Mouse (Mus musculus): Measurements from ENCODE around the gene 9130023H24Rik.

9130023H24Rik gene

GRCm38 (mm10) chr7:128247443-128247842 is 9.6 kb upstream of the 9130023H24Rik start:
- in situ Hi-C loops (cut with MboI; ENCODE audit: low sequenced_read_pairs), result loop anchor here (10.0 kb wide), 1 partner anchor 107 kb away; no protein-coding TSS in a partner anchor

- in situ Hi-C loops (cut with MboI; ENCODE audit: low sequenced_read_pairs), result loop anchor here (10.0 kb wide), 1 partner anchor 108 kb away; no protein-coding TSS in a partner anchor
Observed at GRCm38 (mm10) chr7:128246496-128247391, 8.9 kb upstream of the 9130023H24Rik start, which contains the start of gene Tgfb1i1. Tgfb1i1 (plus strand) TSS chr7:128246812.

GRCm38 (mm10) chr7:128245547-128245946 is 7.7 kb upstream of the 9130023H24Rik start:
- in situ Hi-C loops (cut with MboI; ENCODE audit: low sequenced_read_pairs), result loop anchor here (10.0 kb wide), 1 partner anchor 109 kb away; no protein-coding TSS in a partner anchor

- in situ Hi-C loops (cut with MboI; ENCODE audit: low sequenced_read_pairs), result loop anchor here (10.0 kb wide), 1 partner anchor 110 kb away; no protein-coding TSS in a partner anchor
Observed at GRCm38 (mm10) chr7:128244410-128245025, 6.7 kb upstream of the 9130023H24Rik start.

- in situ Hi-C loops (cut with MboI; ENCODE audit: low sequenced_read_pairs), result loop anchor here (10.0 kb wide), 1 partner anchor 111 kb away; no protein-coding TSS in a partner anchor
Observed at GRCm38 (mm10) chr7:128243921-128244320, 6.1 kb upstream of the 9130023H24Rik start.

GRCm38 (mm10) chr7:128242331-128242730 is 4.5 kb upstream of the 9130023H24Rik start:
- in situ Hi-C loops (cut with MboI; ENCODE audit: low sequenced_read_pairs), result loop anchor here (10.0 kb wide), 1 partner anchor 112 kb away; no protein-coding TSS in a partner anchor

- in situ Hi-C loops (cut with MboI; ENCODE audit: low sequenced_read_pairs), result loop anchor here (10.0 kb wide), 1 partner anchor 115 kb away; no protein-coding TSS in a partner anchor
Observed at GRCm38 (mm10) chr7:128240131-128240784, 2.4 kb upstream of the 9130023H24Rik start.

- in situ Hi-C loops (cut with MboI; ENCODE audit: low sequenced_read_pairs), result no loop called here
Observed at GRCm38 (mm10) chr7:128238991-128239390, 1.2 kb upstream of the 9130023H24Rik start.

- in situ Hi-C loops (cut with MboI; ENCODE audit: low sequenced_read_pairs), result no loop called here
Observed at GRCm38 (mm10) chr7:128237593-128237926, 271 bp downstream of the 9130023H24Rik start.

GRCm38 (mm10) chr7:128236856-128237592 is 807 bp downstream of the 9130023H24Rik start, which contains the start of gene Armc5:
Armc5 (plus strand) TSS chr7:128237342.
- in situ Hi-C loops (cut with MboI; ENCODE audit: low sequenced_read_pairs), result no loop called here

GRCm38 (mm10) chr7:128236426-128236825 is 1.4 kb downstream of the 9130023H24Rik start:
- in situ Hi-C loops (cut with MboI; ENCODE audit: low sequenced_read_pairs), result no loop called here

GRCm38 (mm10) chr7:128235481-128235880 is 2.4 kb downstream of the 9130023H24Rik start:
- in situ Hi-C loops (cut with MboI; ENCODE audit: low sequenced_read_pairs), result no loop called here

GRCm38 (mm10) chr7:128234796-128235195 is 3.0 kb downstream of the 9130023H24Rik start:
- in situ Hi-C loops (cut with MboI; ENCODE audit: low sequenced_read_pairs), result no loop called here

- in situ Hi-C loops (cut with MboI; ENCODE audit: low sequenced_read_pairs), result no loop called here
Observed at GRCm38 (mm10) chr7:128231741-128232140, 6.1 kb downstream of the 9130023H24Rik start.

GRCm38 (mm10) chr7:128220936-128221335 is 16.9 kb downstream of the 9130023H24Rik start:
- in situ Hi-C loops (cut with MboI; ENCODE audit: low sequenced_read_pairs), result no loop called here

- in situ Hi-C loops (cut with MboI; ENCODE audit: low sequenced_read_pairs), result no loop called here
Observed at GRCm38 (mm10) chr7:128219952-128220351, 17.9 kb downstream of the 9130023H24Rik start.

- in situ Hi-C loops (cut with MboI; ENCODE audit: low sequenced_read_pairs), result loop anchor here (10.0 kb wide), 2 partner anchors 105 to 205 kb away; partner anchors contain the start of gene Trim72
Observed at GRCm38 (mm10) chr7:128209826-128210225, 28.0 kb downstream of the 9130023H24Rik start.

- in situ Hi-C loops (cut with MboI; ENCODE audit: low sequenced_read_pairs), result loop anchor here (10.0 kb wide), 2 partner anchors 103 to 203 kb away; partner anchors contain the start of gene Trim72
Observed at GRCm38 (mm10) chr7:128208187-128208586, 29.6 kb downstream of the 9130023H24Rik start.

- in situ Hi-C loops (cut with MboI; ENCODE audit: low sequenced_read_pairs), result loop anchor here (10.0 kb wide), 2 partner anchors 101 to 201 kb away; partner anchors contain the start of gene Trim72
Observed at GRCm38 (mm10) chr7:128206152-128206551, 31.7 kb downstream of the 9130023H24Rik start, which contains the start of gene Cox6a2. Cox6a2 (minus strand) TSS chr7:128206387.

GRCm38 (mm10) chr7:128205695-128206094 is 32.1 kb downstream of the 9130023H24Rik start:
- in situ Hi-C loops (cut with MboI; ENCODE audit: low sequenced_read_pairs), result loop anchor here (10.0 kb wide), 2 partner anchors 101 to 201 kb away; partner anchors contain the start of gene Trim72

Measured in CH12F3 (cell line).